Mouse (Mus musculus) forebrain, embryonic 15.5 days (tissue): ENCODE results near the gene Stk38l. TPM values are rescaled to one million over a fixed set of nuclear protein-coding genes. Genes with fewer than 3 reads are reported as not detected.

Source experiments
- ATAC-seq: fragments of 200-750 bp; cut with Nextera tagmentation; replicated peaks from 2 replicates; pipeline ENCODE4 v1.8.0; 2017; ENCODE audit warnings: mild to moderate bottlenecking, moderate TSS enrichment, moderate library complexity
- H3K27ac ChIP-seq: fragments of 300-500 bp; sonication (generic); replicated peaks from 2 replicates; pipeline ENCODE4 v1.5.1; 2015; ENCODE audit warnings: mild to moderate bottlenecking, inconsistent platforms
- H3K27me3 ChIP-seq: fragments of 300-500 bp; sonication (generic); 2 replicates; pipeline ENCODE4 v1.6.1; 2015; ENCODE audit warnings: inconsistent platforms
- H3K36me3 ChIP-seq: fragments of 300-500 bp; sonication (generic); 2 replicates; pipeline ENCODE4 v1.6.1; 2015; ENCODE audit warnings: mild to moderate bottlenecking, inconsistent platforms
- H3K4me1 ChIP-seq: fragments of 300-500 bp; sonication (generic); 2 replicates; pipeline ENCODE4 v1.6.1; 2015; ENCODE audit warnings: inconsistent platforms
- H3K4me2 ChIP-seq: fragments of 300-500 bp; sonication (generic); replicated peaks from 2 replicates; pipeline ENCODE4 v1.6.1; 2015; ENCODE audit warnings: mild to moderate bottlenecking, inconsistent platforms
- H3K4me3 ChIP-seq: fragments of 300-500 bp; sonication (generic); 2 replicates; pipeline ENCODE4 v1.5.1; 2015; ENCODE audit warnings: mild to moderate bottlenecking, inconsistent platforms
- H3K9ac ChIP-seq: fragments of 300-500 bp; sonication (generic); replicated peaks from 2 replicates; pipeline ENCODE4 v1.6.1; 2015; ENCODE audit warnings: mild to moderate bottlenecking, inconsistent platforms
- H3K9me3 ChIP-seq: fragments of 300-500 bp; sonication (generic); 2 replicates; pipeline ENCODE4 v1.6.1; 2016; ENCODE audit warnings: inconsistent platforms
- WGBS: fragments of 180-500 bp; shearing (Covaris S2); methylation state at CpG from one replicate; pipeline ENCODE4 v1.1.7; 2015; ENCODE audit warnings: mixed read lengths; 5-methylcytosine and 5-hydroxymethylcytosine counted together
- polyA plus RNA-seq: library from polyadenylated mRNA; unstranded; fragments of >200 nt; fragmentation: Nextera tagmentation; extraction: Ambion mirVana; gene quantifications from 2 replicates; pipeline ENCODE4 v1.2.1, GENCODE M21; 2015

Stk38l gene
- polyA plus RNA-seq, 1 experiment from 2014 or later: 13.8 TPM

DNA sequence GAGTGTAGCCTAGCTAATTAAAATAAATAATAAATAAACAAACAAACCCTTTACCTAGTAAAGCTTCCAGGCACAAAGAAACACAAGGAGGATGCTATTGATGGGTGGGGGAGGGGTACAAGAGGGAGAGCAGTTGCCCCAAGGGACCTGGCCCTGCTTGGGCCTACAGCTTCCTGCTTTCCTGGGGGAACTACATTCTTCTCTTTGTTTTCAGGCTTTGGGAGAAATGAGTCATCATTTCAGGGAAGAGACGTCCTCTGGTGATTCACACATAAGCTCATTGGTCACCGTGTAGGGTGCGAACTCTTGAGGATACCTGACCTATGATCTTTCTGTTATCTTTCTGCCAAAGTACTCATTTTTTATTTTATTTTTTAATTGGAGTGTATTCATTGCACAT is 68.7 kb downstream of the Stk38l start:
- 80% methylated on average over 3 of the region's 3 CpGs for WGBS
- no peak overlapping the region for H3K4me2 ChIP-seq
- H3K36me3 ChIP-seq: no peaks in the 10 kb centered on the region
- peaks cover 11% of the 10 kb centered on the region for H3K4me1 ChIP-seq
- ATAC-seq: no peak
- H3K4me3 ChIP-seq: no peak overlapping the region
- no peak overlapping the region for H3K27ac ChIP-seq
- H3K9ac ChIP-seq: no peak overlapping the region
- peaks cover 2% of the 10 kb centered on the region; the same call in 1 of the 2 replicates for H3K27me3 ChIP-seq
- no peaks in the 10 kb centered on the region for H3K9me3 ChIP-seq

- H3K4me3 ChIP-seq: peak overlapping the region; percentile 59
- H3K27me3 ChIP-seq: peaks cover 2% of the 10 kb centered on the region; the same call in 1 of the 2 replicates
- no peaks in the 10 kb centered on the region for H3K36me3 ChIP-seq
- peak overlapping the region; percentile 86 for H3K4me2 ChIP-seq
- H3K9ac ChIP-seq: peak overlapping the region; percentile 57
- ATAC-seq: peak; percentile 68
- H3K9me3 ChIP-seq: no peaks in the 10 kb centered on the region
- H3K4me1 ChIP-seq: peaks cover 11% of the 10 kb centered on the region
- 16% methylated on average over 22 of the region's 22 CpGs for WGBS
- H3K27ac ChIP-seq: no peak overlapping the region
Observed at GRCm38 (mm10) chr6:146795166-146795923, 70.5 kb downstream of the Stk38l start.

- H3K4me1 ChIP-seq: peaks cover 11% of the 10 kb centered on the region
- H3K9me3 ChIP-seq: no peaks in the 10 kb centered on the region
- peaks cover 2% of the 10 kb centered on the region; the same call in 1 of the 2 replicates for H3K27me3 ChIP-seq
- H3K4me2 ChIP-seq: peak within 1 kb of the TSS; percentile 86
- no peaks in the 10 kb centered on the region for H3K36me3 ChIP-seq
- ATAC-seq: peak; percentile 98
- H3K4me3 ChIP-seq: peak within 1 kb of the TSS; percentile 59
- no peak within 1 kb of the TSS for H3K27ac ChIP-seq
- peak within 1 kb of the TSS; percentile 57 for H3K9ac ChIP-seq
- WGBS: 2% methylated on average over 36 of the region's 36 CpGs
Observed at GRCm38 (mm10) chr6:146795924-146796545, 71.2 kb downstream of the Stk38l start, which contains the start of gene Arntl2. TSS of gene Arntl2 (plus strand) at chr6:146796055.

DNA sequence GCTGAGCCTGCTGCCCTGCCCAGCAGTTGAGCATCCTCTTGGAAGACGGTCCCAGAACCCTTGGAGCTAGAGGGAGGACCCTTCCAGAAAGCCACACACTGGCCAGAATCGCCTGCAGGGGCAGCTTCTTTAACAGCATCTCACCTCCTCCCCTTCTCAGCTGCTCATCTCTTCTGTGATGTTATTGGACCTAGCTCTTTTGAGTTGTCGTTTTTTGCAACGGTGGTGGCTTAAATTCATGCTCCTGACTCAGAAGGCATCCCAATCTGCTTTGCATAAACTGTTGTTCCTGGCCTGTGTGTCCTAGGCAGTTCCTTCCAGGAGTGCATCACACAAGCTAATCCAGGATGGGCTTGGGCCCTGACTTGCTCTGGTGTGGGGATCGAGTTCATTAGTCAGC is 72.7 kb downstream of the Stk38l start:
- H3K27me3 ChIP-seq: peaks cover 2% of the 10 kb centered on the region; the same call in 1 of the 2 replicates
- no peak overlapping the region for H3K4me2 ChIP-seq
- no peak overlapping the region for H3K27ac ChIP-seq
- H3K9me3 ChIP-seq: no peaks in the 10 kb centered on the region
- no peak overlapping the region for H3K9ac ChIP-seq
- no peak for ATAC-seq
- no peaks in the 10 kb centered on the region for H3K36me3 ChIP-seq
- whole genome bisulfite sequencing: 64% methylated on average over 5 of the region's 5 CpGs
- no peak overlapping the region for H3K4me3 ChIP-seq
- H3K4me1 ChIP-seq: peaks cover 11% of the 10 kb centered on the region

- Histone ChIP-seq H3K36me3 (no peaks in the 10 kb centered on the region), H3K4me3 (no peak overlapping the region), H3K27me3 (no peaks in the 10 kb centered on the region), H3K27ac (no peak overlapping the region), H3K9ac (no peak overlapping the region), H3K4me2 (no peak overlapping the region), H3K9me3 (no peaks in the 10 kb centered on the region), H3K4me1 (no peaks in the 10 kb centered on the region)
- ATAC-seq: no peak
- 90% methylated on average over 6 of the region's 6 CpGs for WGBS
Observed at GRCm38 (mm10) chr6:146809991-146810390, 85.2 kb downstream of the Stk38l start.

DNA sequence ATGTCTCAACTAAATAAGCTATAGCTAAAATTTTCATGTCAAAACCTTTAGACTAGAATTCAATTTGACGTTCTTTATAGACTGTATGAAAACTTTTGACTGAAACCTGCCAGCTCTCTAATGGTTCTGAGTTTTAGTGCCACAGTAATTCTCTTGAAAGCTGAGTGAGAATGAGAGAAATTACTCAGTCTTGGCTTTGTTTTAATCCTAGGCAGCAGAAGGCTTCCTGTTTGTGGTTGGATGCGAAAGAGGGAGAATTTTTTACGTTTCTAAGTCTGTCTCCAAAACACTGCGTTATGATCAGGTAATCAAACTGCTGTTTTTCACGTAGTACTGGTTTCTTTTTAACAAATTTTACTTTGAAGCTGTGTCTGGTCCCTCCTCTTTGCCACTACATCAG is 88.2 kb downstream of the Stk38l start:
- WGBS: 92% methylated on average over 5 of the region's 5 CpGs
- ATAC-seq: no peak
- Histone ChIP-seq H3K9ac (no peak overlapping the region), H3K27ac (no peak overlapping the region), H3K36me3 (no peaks in the 10 kb centered on the region), H3K9me3 (no peaks in the 10 kb centered on the region), H3K4me2 (no peak overlapping the region), H3K4me1 (no peaks in the 10 kb centered on the region), H3K27me3 (no peaks in the 10 kb centered on the region), H3K4me3 (no peak overlapping the region)

- H3K4me3 ChIP-seq: no peak overlapping the region
- no peaks in the 10 kb centered on the region for H3K36me3 ChIP-seq
- 0 out of 2 replicates have a peak, but pooled peaks cover 2% of the 10 kb centered on the region for H3K4me1 ChIP-seq
- H3K4me2 ChIP-seq: no peak overlapping the region
- no peak for ATAC-seq
- H3K9ac ChIP-seq: no peak overlapping the region
- no peak overlapping the region for H3K27ac ChIP-seq
- H3K27me3 ChIP-seq: no peaks in the 10 kb centered on the region
- WGBS: 85% methylated on average over 29 of the region's 29 CpGs
- H3K9me3 ChIP-seq: no peaks in the 10 kb centered on the region
Observed at GRCm38 (mm10) chr6:146820177-146820965, 95.6 kb downstream of the Stk38l start.

GRCm38 (mm10) chr6:146821958-146822357 is 97.2 kb downstream of the Stk38l start:
- H3K4me3 ChIP-seq: no peak overlapping the region
- H3K27ac ChIP-seq: no peak overlapping the region
- ATAC-seq: no peak
- 93% methylated on average over 13 of the region's 13 CpGs for WGBS
- no peak overlapping the region for H3K4me2 ChIP-seq
- H3K36me3 ChIP-seq: no peaks in the 10 kb centered on the region
- H3K27me3 ChIP-seq: no peaks in the 10 kb centered on the region
- no peak overlapping the region for H3K9ac ChIP-seq
- H3K9me3 ChIP-seq: no peaks in the 10 kb centered on the region
- 0 out of 2 replicates have a peak, but pooled peaks cover 2% of the 10 kb centered on the region for H3K4me1 ChIP-seq

DNA sequence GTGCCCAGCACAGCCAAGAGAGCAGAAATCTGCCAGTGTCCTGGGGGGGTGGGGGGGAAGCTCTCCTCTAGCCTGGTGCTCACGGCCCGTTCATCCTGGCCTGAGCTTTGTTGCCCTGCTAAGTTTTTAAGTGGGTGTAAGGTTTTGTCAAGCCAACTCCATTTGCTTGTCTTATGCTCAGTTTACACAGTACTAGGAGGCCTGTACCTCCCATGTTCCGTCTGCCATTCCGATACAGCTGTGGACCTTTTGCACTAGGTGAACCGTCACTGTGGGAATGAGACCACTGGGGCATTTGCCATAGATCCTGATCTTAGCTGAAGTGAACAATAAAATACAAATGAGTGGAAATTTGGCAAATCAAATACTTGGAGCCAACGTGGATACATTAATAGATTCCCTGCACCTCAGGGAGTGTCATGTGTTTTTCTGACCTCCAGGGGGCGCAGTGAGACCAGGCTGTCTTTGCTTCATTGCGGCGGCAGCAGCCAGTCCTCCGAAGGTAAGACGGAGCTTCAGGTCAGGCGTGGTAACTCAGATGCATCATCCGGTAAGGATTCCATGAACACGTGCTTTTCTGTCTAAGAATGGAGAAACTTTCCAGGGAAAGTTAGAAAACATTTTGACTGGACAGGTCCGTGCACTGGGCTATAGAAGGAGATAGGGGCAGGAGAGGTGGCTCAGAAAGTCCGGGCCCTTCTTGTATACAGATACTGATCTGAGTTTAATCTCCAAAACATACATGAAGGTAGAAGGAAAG is 100.1 kb downstream of the Stk38l start:
- no peak overlapping the region for H3K27ac ChIP-seq
- WGBS: 40% methylated on average over 16 of the region's 16 CpGs

GRCm38 (mm10) chr6:146825487-146825773 is 100.6 kb downstream of the Stk38l start:
- WGBS: 74% methylated on average over 1 of the region's 1 CpGs

More for the DNA sequence above, 100.1 kb downstream of the Stk38l start:
- peak; percentile 67 for ATAC-seq
- H3K4me3 ChIP-seq: no peak overlapping the region
- H3K27me3 ChIP-seq: no peaks in the 10 kb centered on the region
- H3K4me1 ChIP-seq: 0 out of 2 replicates have a peak, but pooled peaks cover 2% of the 10 kb centered on the region
- H3K9me3 ChIP-seq: no peaks in the 10 kb centered on the region
- H3K9ac ChIP-seq: no peak overlapping the region
- no peaks in the 10 kb centered on the region for H3K36me3 ChIP-seq
- H3K4me2 ChIP-seq: 0 out of 2 replicates have a peak overlapping the region, but pooled peaks have one; percentile 6

More at GRCm38 (mm10) chr6:146825487-146825773, 100.6 kb downstream of the Stk38l start:
- ATAC-seq: peak; percentile 51; the same call in 1 of the 2 replicates
- Histone ChIP-seq H3K9ac (no peak overlapping the region), H3K4me3 (no peak overlapping the region), H3K9me3 (no peaks in the 10 kb centered on the region), H3K4me1 (0 out of 2 replicates have a peak, but pooled peaks cover 2% of the 10 kb centered on the region), H3K27me3 (no peaks in the 10 kb centered on the region), H3K36me3 (no peaks in the 10 kb centered on the region), H3K4me2 (no peak overlapping the region), H3K27ac (no peak overlapping the region)
